Mouse (Mus musculus): ENCODE data around the gene Shroom3. TPM values are rescaled to one million over a fixed set of nuclear protein-coding genes. Genes with fewer than 3 reads are reported as not detected.

Gene Shroom3
- total and polyA plus RNA-seq, 3 experiments, result not detected

- TF ChIP-seq RAD21 (IDR thresholded peaks at IDR 0.05; ENCODE audit: low read depth, low read length) (no peak), MYB (IDR thresholded peaks at IDR 0.05; ENCODE audit: low read depth, low read length) (no peak), HCFC1 (IDR thresholded peaks at IDR 0.05; ENCODE audit: low read depth, low read length) (no peak), MAZ (IDR thresholded peaks at IDR 0.05; ENCODE audit: low read depth, low read length) (no peak), ELF1 (IDR thresholded peaks at IDR 0.05; ENCODE audit: low read depth, low read length) (no peak), EP300 (IDR thresholded peaks at IDR 0.05; ENCODE audit: low read depth in 1 of 2, low read length in 2 of 2) (no peak), CHD1 (IDR thresholded peaks at IDR 0.05; ENCODE audit: low read depth, low read length) (no peak), SIN3A (IDR thresholded peaks at IDR 0.05; ENCODE audit: low read length) (no peak), MXI1 (IDR thresholded peaks at IDR 0.05; ENCODE audit: low read depth, low read length) (no peak), USF2 (IDR thresholded peaks at IDR 0.05; ENCODE audit: borderline replicate concordance in 1 of 2, insufficient read depth in 1 of 2, low read depth in 1 of 2, low read length in 2 of 2) (no peak)
- Histone ChIP-seq H3K27ac (ENCODE audit: control insufficient read depth, low read depth, low read length) (no peak overlapping the region), H3K79me2 (ENCODE audit: control insufficient read depth, insufficient read depth, low read length, poor library complexity) (no peaks in the 10 kb centered on the region), H3K27me3 (ENCODE audit: control insufficient read depth in 1 of 2, insufficient read depth in 2 of 2, low read length in 2 of 2) (no peaks in the 10 kb centered on the region), H3K9ac (ENCODE audit: control insufficient read depth, low read depth, low read length, poor library complexity, severe bottlenecking) (no peak overlapping the region), H3K4me1 (ENCODE audit: control insufficient read depth in 1 of 2, insufficient read depth in 2 of 2, low read length in 2 of 2) (no peaks in the 10 kb centered on the region), H3K9me3 (replicated peaks; ENCODE audit: insufficient read depth, low read length) (no peaks in the 10 kb centered on the region), H3K36me3 (ENCODE audit: control insufficient read depth in 1 of 2, insufficient read depth in 2 of 2, low read length in 2 of 2) (no peaks in the 10 kb centered on the region), H3K4me3 (ENCODE audit: control insufficient read depth in 1 of 2, insufficient read depth in 1 of 2, low read depth in 2 of 2, low read length in 2 of 2) (no peak overlapping the region)
- no peak for DNase-seq (ENCODE audit: low read depth, low spot score)
Observed at GRCm38 (mm10) chr5:92712621-92713395, 29.6 kb downstream of the Shroom3 start.

- Histone ChIP-seq H3K4me1 (ENCODE audit: control insufficient read depth in 1 of 2, insufficient read depth in 2 of 2, low read length in 2 of 2) (no peaks in the 10 kb centered on the region), H3K9ac (ENCODE audit: control insufficient read depth, low read depth, low read length, poor library complexity, severe bottlenecking) (no peak overlapping the region), H3K4me3 (ENCODE audit: control insufficient read depth in 1 of 2, insufficient read depth in 1 of 2, low read depth in 2 of 2, low read length in 2 of 2) (no peak overlapping the region), H3K36me3 (ENCODE audit: control insufficient read depth in 1 of 2, insufficient read depth in 2 of 2, low read length in 2 of 2) (no peaks in the 10 kb centered on the region), H3K27ac (ENCODE audit: control insufficient read depth, low read depth, low read length) (no peak overlapping the region), H3K79me2 (ENCODE audit: control insufficient read depth, insufficient read depth, low read length, poor library complexity) (no peaks in the 10 kb centered on the region), H3K27me3 (ENCODE audit: control insufficient read depth in 1 of 2, insufficient read depth in 2 of 2, low read length in 2 of 2) (no peaks in the 10 kb centered on the region), H3K9me3 (replicated peaks; ENCODE audit: insufficient read depth, low read length) (no peaks in the 10 kb centered on the region)
- DNase-seq (ENCODE audit: low read depth, low spot score), result no peak
- no peak for TF ChIP-seq CHD1 (IDR thresholded peaks at IDR 0.05; ENCODE audit: low read depth, low read length)
- no peak for TF ChIP-seq USF2 (IDR thresholded peaks at IDR 0.05; ENCODE audit: borderline replicate concordance in 1 of 2, insufficient read depth in 1 of 2, low read depth in 1 of 2, low read length in 2 of 2)
- TF ChIP-seq ZC3H11A (IDR thresholded peaks at IDR 0.05; ENCODE audit: low read depth, low read length), result no peak
- TF ChIP-seq ZNF384 (IDR thresholded peaks at IDR 0.05; ENCODE audit: low read depth, low read length), result no peak
- no peak for TF ChIP-seq CHD2 (IDR thresholded peaks at IDR 0.05; ENCODE audit: low read length)
- TF ChIP-seq USF1 (IDR thresholded peaks at IDR 0.05; ENCODE audit: low read depth, low read length), result no peak
- no peak for TF ChIP-seq NRF1 (IDR thresholded peaks at IDR 0.05; ENCODE audit: insufficient read depth, low read depth, low read length, poor library complexity, severe bottlenecking)
- no peak for TF ChIP-seq EP300 (IDR thresholded peaks at IDR 0.05; ENCODE audit: low read depth in 1 of 2, low read length in 2 of 2)
- TF ChIP-seq GABPA (IDR thresholded peaks at IDR 0.05; ENCODE audit: low read depth, low read length), result no peak
- TF ChIP-seq POLR2AphosphoS5 (IDR thresholded peaks at IDR 0.05; ENCODE audit: borderline replicate concordance, low read depth, low read length), result no peak
- TF ChIP-seq E2F4 (IDR thresholded peaks at IDR 0.05; ENCODE audit: borderline replicate concordance, low read depth, low read length), result no peak
Observed at GRCm38 (mm10) chr5:92714886-92715285, 31.7 kb downstream of the Shroom3 start.
